Mouse (Mus musculus) stomach, embryonic 14.5 days (tissue): Measurements from ENCODE around the gene Slc35b1. TPM values are rescaled to one million over a fixed set of nuclear protein-coding genes. Genes with fewer than 3 reads are reported as not detected.

Source experiments
- ATAC-seq: fragments of 200-750 bp; cut with Nextera tagmentation; 2 replicates; pipeline ENCODE4 v1.8.0; 2017; ENCODE audit warnings: low read depth, moderate TSS enrichment; ENCODE audit not compliant: insufficient number of reproducible peaks, insufficient read depth, low FRiP score
- H3K27ac ChIP-seq: fragments of 300-500 bp; sonication (generic); 2 replicates; pipeline ENCODE4 v1.5.1; 2014; ENCODE audit warnings: mild to moderate bottlenecking, low read length, moderate library complexity, mixed read lengths
- H3K27me3 ChIP-seq: fragments of 300-500 bp; sonication (generic); 2 replicates; pipeline ENCODE4 v1.6.1; 2014; ENCODE audit warnings: low read length, control low read depth, mixed read lengths; ENCODE audit not compliant: control insufficient read depth, insufficient read depth
- H3K36me3 ChIP-seq: fragments of 300-500 bp; sonication (generic); 2 replicates; pipeline ENCODE4 v1.6.1; 2014; ENCODE audit warnings: mild to moderate bottlenecking, control low read depth, low read length, moderate library complexity, mixed read lengths; ENCODE audit not compliant: control insufficient read depth, insufficient read depth
- H3K4me1 ChIP-seq: fragments of 300-500 bp; sonication (generic); 2 replicates; pipeline ENCODE4 v1.6.1; 2014; ENCODE audit warnings: low read length, control low read depth, mixed read lengths; ENCODE audit not compliant: control insufficient read depth, insufficient read depth
- H3K4me2 ChIP-seq: fragments of 300-500 bp; sonication (generic); replicated peaks from 2 replicates; pipeline ENCODE4 v1.6.1; 2014; ENCODE audit warnings: low read depth, low read length, control low read depth
- H3K4me3 ChIP-seq: fragments of 300-500 bp; sonication (generic); 2 replicates; pipeline ENCODE4 v1.5.1; 2014; ENCODE audit warnings: low read depth, low read length, control low read depth
- H3K9ac ChIP-seq: fragments of 300-500 bp; sonication (generic); replicated peaks from 2 replicates; pipeline ENCODE4 v1.6.1; 2014; ENCODE audit warnings: low read depth, mild to moderate bottlenecking, control low read depth, low read length, moderate library complexity, mixed read lengths
- H3K9me3 ChIP-seq: fragments of 300-500 bp; sonication (generic); 2 replicates; pipeline ENCODE4 v1.6.1; 2016; ENCODE audit warnings: low read depth, low read length, control low read depth; ENCODE audit not compliant: control insufficient read depth
- WGBS: fragments of 180-500 bp; shearing (Covaris S2); extraction: QIAGEN DNeasy Blood & Tissue Kit; methylation state at CpG from one replicate; pipeline ENCODE4 v1.1.7; 2014; 5-methylcytosine and 5-hydroxymethylcytosine counted together
- polyA plus RNA-seq: library from polyadenylated mRNA; unstranded; fragments of >200 nt; fragmentation: Nextera tagmentation; extraction: Ambion mirVana; gene quantifications from 2 replicates; pipeline ENCODE4 v1.2.1, GENCODE M21; 2014

Slc35b1 gene
- polyA plus RNA-seq, 1 experiment from 2014 or later: 91.0 TPM

GRCm38 (mm10) chr11:95413641-95414535 is 29.4 kb downstream of the Slc35b1 start, which contains the start of gene Spop:
TSS of gene Spop (plus strand) at chr11:95414080.
- WGBS: 1% methylated on average over 53 of the region's 58 CpGs
- H3K27ac ChIP-seq: peak within 1 kb of the TSS; percentile 93
- H3K27me3 ChIP-seq: no peaks in the 10 kb centered on the region

DNA sequence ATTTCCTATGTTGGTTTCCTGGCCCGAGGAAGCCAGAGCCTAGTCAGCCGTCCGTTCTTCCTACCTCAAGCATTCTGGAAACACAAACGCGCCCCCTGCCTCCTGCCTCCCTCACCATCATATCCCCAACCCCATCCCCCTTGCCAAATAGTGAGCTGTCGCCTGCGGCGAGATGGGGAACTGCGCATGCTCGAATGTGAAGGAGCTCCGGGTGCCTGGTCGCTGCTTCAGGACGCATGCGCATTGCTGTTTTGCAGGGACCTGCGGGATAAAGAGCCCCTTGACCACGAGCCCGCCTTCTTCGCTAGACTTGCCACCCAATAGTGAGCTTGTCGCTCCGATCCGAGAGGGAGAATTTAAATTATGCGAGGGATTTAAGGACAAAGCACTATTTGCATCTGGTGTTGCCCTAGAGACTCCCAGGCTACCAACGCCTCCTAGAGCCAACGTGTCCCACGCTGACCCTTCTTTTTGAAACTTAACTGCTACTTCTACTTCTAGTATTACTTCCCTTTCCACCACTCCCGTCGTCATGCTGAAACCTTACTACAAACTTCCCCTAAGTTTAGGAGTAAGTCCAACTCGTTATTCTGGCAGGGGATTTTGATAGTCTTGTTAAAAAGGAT is 30.2 kb downstream of the Slc35b1 start:
- peak overlapping the region; percentile 62 for H3K4me3 ChIP-seq
- peak; percentile 85 for ATAC-seq

More at GRCm38 (mm10) chr11:95413641-95414535, 29.4 kb downstream of the Slc35b1 start, which contains the start of gene Spop:
- peak within 1 kb of the TSS; percentile 50; the same call in 1 of the 2 replicates for H3K9ac ChIP-seq
- no peaks in the 10 kb centered on the region for H3K36me3 ChIP-seq
- peak within 1 kb of the TSS; percentile 62 for H3K4me3 ChIP-seq
- peak within 1 kb of the TSS; percentile 43 for H3K4me2 ChIP-seq
- peaks cover 13% of the 10 kb centered on the region for H3K4me1 ChIP-seq
- ATAC-seq: peak; percentile 87
- no peaks in the 10 kb centered on the region for H3K9me3 ChIP-seq

GRCm38 (mm10) chr11:95415931-95416330 is 31.4 kb downstream of the Slc35b1 start:
- Histone ChIP-seq H3K4me1 (peaks cover 13% of the 10 kb centered on the region), H3K4me2 (peak overlapping the region; percentile 43), H3K9me3 (no peaks in the 10 kb centered on the region), H3K27me3 (no peaks in the 10 kb centered on the region), H3K27ac (no peak overlapping the region), H3K4me3 (peak overlapping the region; percentile 62; the same call in 1 of the 2 replicates), H3K9ac (no peak overlapping the region), H3K36me3 (peaks cover 3% of the 10 kb centered on the region; the same call in 1 of the 2 replicates)
- no peak for ATAC-seq

More for the DNA sequence above, 30.2 kb downstream of the Slc35b1 start:
- H3K9me3 ChIP-seq: no peaks in the 10 kb centered on the region
- peak overlapping the region; percentile 50; the same call in 1 of the 2 replicates for H3K9ac ChIP-seq
- WGBS: under 1% methylated on average over 28 of the region's 28 CpGs
- H3K4me2 ChIP-seq: peak overlapping the region; percentile 43
- no peaks in the 10 kb centered on the region for H3K27me3 ChIP-seq
- H3K36me3 ChIP-seq: peaks cover 3% of the 10 kb centered on the region; the same call in 1 of the 2 replicates
- peak overlapping the region; percentile 93 for H3K27ac ChIP-seq
- H3K4me1 ChIP-seq: peaks cover 13% of the 10 kb centered on the region

- no peak overlapping the region for H3K27ac ChIP-seq
- H3K27me3 ChIP-seq: no peaks in the 10 kb centered on the region
- WGBS: 85% methylated on average over 5 of the region's 5 CpGs
These were observed 32.8 kb downstream of the Slc35b1 start for GRCm38 (mm10) chr11:95417341-95417740.

GRCm38 (mm10) chr11:95420880-95421435 is 36.5 kb downstream of the Slc35b1 start:
- H3K4me1 ChIP-seq: peaks cover 4% of the 10 kb centered on the region
- 75% methylated on average over 2 of the region's 2 CpGs for WGBS
- no peak overlapping the region for H3K27ac ChIP-seq
- ATAC-seq: no peak
- H3K9me3 ChIP-seq: no peaks in the 10 kb centered on the region
- peaks cover 3% of the 10 kb centered on the region; the same call in 1 of the 2 replicates for H3K36me3 ChIP-seq
- no peak overlapping the region for H3K4me3 ChIP-seq
- H3K4me2 ChIP-seq: no peak overlapping the region
- no peaks in the 10 kb centered on the region for H3K27me3 ChIP-seq
- H3K9ac ChIP-seq: no peak overlapping the region

More at GRCm38 (mm10) chr11:95417341-95417740, 32.8 kb downstream of the Slc35b1 start:
- H3K9ac ChIP-seq: no peak overlapping the region
- H3K9me3 ChIP-seq: no peaks in the 10 kb centered on the region
- H3K4me3 ChIP-seq: no peak overlapping the region
- no peak overlapping the region; the same call in 1 of the 2 replicates for H3K4me2 ChIP-seq
- peaks cover 13% of the 10 kb centered on the region for H3K4me1 ChIP-seq
- H3K36me3 ChIP-seq: peaks cover 3% of the 10 kb centered on the region; the same call in 1 of the 2 replicates
- ATAC-seq: no peak

DNA sequence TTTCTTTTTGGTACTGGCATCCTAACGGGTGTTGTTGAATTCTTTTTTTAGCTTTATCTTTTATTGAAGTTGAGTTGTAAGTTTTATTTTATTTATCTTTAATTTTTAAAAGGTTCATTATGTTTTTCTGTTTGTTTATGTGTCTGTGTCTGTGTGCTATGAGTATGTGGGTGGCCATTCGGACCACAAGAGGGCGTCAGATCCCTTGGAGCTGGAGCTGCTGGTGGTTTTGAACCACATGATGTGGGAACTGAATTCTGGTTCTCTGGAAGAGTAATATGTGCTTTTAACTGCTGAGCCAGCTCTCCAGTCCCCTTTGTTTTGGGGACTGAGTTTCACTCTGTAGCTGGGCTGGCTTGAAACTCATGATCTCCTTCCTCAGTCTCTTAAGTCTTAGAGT is 39.0 kb downstream of the Slc35b1 start:
- no peaks in the 10 kb centered on the region for H3K4me1 ChIP-seq
- H3K27ac ChIP-seq: no peak overlapping the region
- 82% methylated on average over 3 of the region's 3 CpGs for WGBS
- H3K9ac ChIP-seq: no peak overlapping the region
- ATAC-seq: no peak
- no peaks in the 10 kb centered on the region for H3K9me3 ChIP-seq
- no peak overlapping the region for H3K4me2 ChIP-seq
- H3K36me3 ChIP-seq: peaks cover 3% of the 10 kb centered on the region; the same call in 1 of the 2 replicates
- no peaks in the 10 kb centered on the region for H3K27me3 ChIP-seq
- H3K4me3 ChIP-seq: no peak overlapping the region

GRCm38 (mm10) chr11:95431344-95431743 is 46.9 kb downstream of the Slc35b1 start:
- 73% methylated on average over 2 of the region's 2 CpGs for WGBS
- Histone ChIP-seq H3K4me2 (no peak overlapping the region), H3K9ac (no peak overlapping the region), H3K27me3 (no peaks in the 10 kb centered on the region), H3K4me3 (no peak overlapping the region), H3K27ac (no peak overlapping the region), H3K36me3 (peaks cover 3% of the 10 kb centered on the region; the same call in 1 of the 2 replicates), H3K4me1 (no peaks in the 10 kb centered on the region), H3K9me3 (no peaks in the 10 kb centered on the region)
- no peak for ATAC-seq

- no peaks in the 10 kb centered on the region for H3K9me3 ChIP-seq
- no peaks in the 10 kb centered on the region for H3K27me3 ChIP-seq
- WGBS: 100% methylated on average over 2 of the region's 2 CpGs
- no peak overlapping the region for H3K9ac ChIP-seq
- H3K4me2 ChIP-seq: no peak overlapping the region
- no peak for ATAC-seq
- H3K36me3 ChIP-seq: peaks cover 3% of the 10 kb centered on the region; the same call in 1 of the 2 replicates
- no peak overlapping the region for H3K27ac ChIP-seq
- no peaks in the 10 kb centered on the region for H3K4me1 ChIP-seq
- H3K4me3 ChIP-seq: no peak overlapping the region
These were observed 47.7 kb downstream of the Slc35b1 start for GRCm38 (mm10) chr11:95432194-95432593.
